Mouse (Mus musculus) activated CD4-positive, CD25-positive, alpha-beta regulatory T cell, adult 4 months (primary cell): ENCODE measurements at regions not wholly inside any gene's neighbourhood (a gene's known extent, or its start where the extent isn't known, plus 50 kb on each side); places are given as distances from the start of the nearest gene placed in this dataset.

Source experiments
- ATAC-seq: one replicate; pipeline ENCODE4 v1.8.0; 2017

GRCm38 (mm10) chr11:112137401-112138020 lies 644.5 kb upstream of the Sox9 start:
- ATAC-seq, result no peak

GRCm38 (mm10) chr11:112140058-112140457 lies 642.0 kb upstream of the Sox9 start:
- ATAC-seq, result no peak

GRCm38 (mm10) chr11:112140495-112140894 lies 641.5 kb upstream of the Sox9 start:
- no peak for ATAC-seq

GRCm38 (mm10) chr11:112140912-112141311 lies 641.1 kb upstream of the Sox9 start:
- no peak for ATAC-seq

- ATAC-seq, result no peak
These were observed 630.0 kb upstream of the Sox9 start for GRCm38 (mm10) chr11:112152051-112152450.

- ATAC-seq, result no peak
These were observed 628.8 kb upstream of the Sox9 start for GRCm38 (mm10) chr11:112153198-112153597.

GRCm38 (mm10) chr11:112154712-112155319 lies 627.2 kb upstream of the Sox9 start:
- no peak for ATAC-seq

GRCm38 (mm10) chr11:112155339-112155955 lies 626.6 kb upstream of the Sox9 start:
- ATAC-seq, result no peak

GRCm38 (mm10) chr11:112163681-112164265 lies 618.3 kb upstream of the Sox9 start:
- ATAC-seq, result no peak

- ATAC-seq, result no peak
These were observed 608.4 kb upstream of the Sox9 start for GRCm38 (mm10) chr11:112173585-112173984.

- ATAC-seq, result no peak
These were observed 606.7 kb upstream of the Sox9 start for GRCm38 (mm10) chr11:112175302-112175701.

GRCm38 (mm10) chr11:112180666-112181065 lies 601.4 kb upstream of the Sox9 start:
- ATAC-seq, result no peak

- ATAC-seq, result no peak
These were observed 584.3 kb upstream of the Sox9 start for GRCm38 (mm10) chr11:112197620-112198268.

GRCm38 (mm10) chr11:112204561-112204960 lies 577.5 kb upstream of the Sox9 start:
- ATAC-seq, result no peak

- ATAC-seq, result no peak
These were observed 572.6 kb upstream of the Sox9 start for GRCm38 (mm10) chr11:112209414-112209813.

GRCm38 (mm10) chr11:112219046-112219720 lies 562.8 kb upstream of the Sox9 start:
- ATAC-seq, result no peak

- no peak for ATAC-seq
These were observed 547.4 kb upstream of the Sox9 start for GRCm38 (mm10) chr11:112234492-112235116.

GRCm38 (mm10) chr11:112238960-112239884 lies 542.8 kb upstream of the Sox9 start:
- ATAC-seq, result no peak

GRCm38 (mm10) chr11:112252548-112252947 lies 529.5 kb upstream of the Sox9 start:
- no peak for ATAC-seq

- ATAC-seq, result no peak
These were observed 529.0 kb upstream of the Sox9 start for GRCm38 (mm10) chr11:112253061-112253460.

- ATAC-seq, result no peak
These were observed 525.7 kb upstream of the Sox9 start for GRCm38 (mm10) chr11:112256326-112256725.
